ENCODE assay signal across 23 mouse cellular contexts in the genomic region with DNA sequence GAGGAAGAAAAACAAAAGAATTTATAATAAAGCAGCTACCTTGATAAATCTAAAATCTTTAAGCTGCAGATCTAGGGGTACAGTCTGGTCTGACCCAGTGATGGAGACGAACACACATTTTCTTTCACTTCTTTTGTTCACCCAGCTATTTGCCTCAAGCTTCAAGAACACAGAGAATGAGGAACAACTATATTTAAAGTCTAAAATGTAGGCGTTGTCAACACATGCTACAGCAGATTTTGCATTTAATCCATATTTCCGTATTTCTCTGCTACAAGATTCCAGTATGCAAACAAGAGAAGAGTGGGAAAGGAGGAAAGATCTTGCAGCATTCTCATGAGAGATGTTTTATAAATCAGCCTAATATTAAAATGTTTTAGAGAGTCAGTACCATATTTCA.
"Had no signal": no experiment of that assay in that cellular context is flagged by ENCODE, and none has a peak within 500 bp of the region (broad histone marks: within the 10 kb centered on the region; RNA-seq: fewer than 3 reads in every experiment).

No protein-coding gene starts in this region.

- H3K36me3 ChIP-seq: hindbrain, embryonic 15.5 days; kidney, embryonic 15.5 days had no signal

- DNase-seq: forebrain, postnatal 0 days; gastrocnemius, postnatal 14 days; gastrocnemius, postnatal 36 days; heart, adult 2 months; heart, postnatal 14 days; heart, postnatal 36 days; kidney, adult 11 months; kidney, adult 2 months; kidney, adult 9 months; kidney, postnatal 10 days; kidney, postnatal 36 days; liver, embryonic 13.5 days had no signal

- H3K27me3 ChIP-seq: heart, embryonic 13.5 days; heart, embryonic 15.5 days; hindbrain, embryonic 13.5 days; hindbrain, embryonic 15.5 days; kidney, embryonic 15.5 days; limb, embryonic 13.5 days; limb, embryonic 15.5 days; liver, embryonic 13.5 days; liver, embryonic 15.5 days had no signal

- ATAC-seq: forebrain, postnatal 0 days; hindbrain, postnatal 0 days; intestine, embryonic 16.5 days had no signal

- H3K9ac ChIP-seq: forebrain, postnatal 0 days; heart, embryonic 13.5 days; heart, embryonic 15.5 days; hindbrain, embryonic 13.5 days; hindbrain, embryonic 15.5 days; kidney, embryonic 15.5 days; limb, embryonic 13.5 days; limb, embryonic 15.5 days; liver, embryonic 13.5 days; liver, embryonic 15.5 days had no signal

- H3K4me3 ChIP-seq: heart, adult 2 months; heart, embryonic 13.5 days; heart, embryonic 15.5 days; hindbrain, embryonic 13.5 days; hindbrain, embryonic 15.5 days; kidney, embryonic 15.5 days; limb, embryonic 13.5 days; limb, embryonic 15.5 days; liver, embryonic 13.5 days; liver, embryonic 15.5 days had no signal

- H3K27ac ChIP-seq: heart, adult 2 months; heart, embryonic 13.5 days; heart, embryonic 15.5 days; hindbrain, embryonic 13.5 days; hindbrain, embryonic 15.5 days; hindbrain, postnatal 0 days; kidney, embryonic 15.5 days; limb, embryonic 13.5 days; limb, embryonic 15.5 days; liver, embryonic 13.5 days; liver, embryonic 15.5 days had no signal

- H3K4me2 ChIP-seq: heart, embryonic 11.5 days; heart, embryonic 13.5 days; heart, embryonic 15.5 days; hindbrain, embryonic 13.5 days; hindbrain, embryonic 15.5 days; kidney, embryonic 15.5 days; limb, embryonic 13.5 days; limb, embryonic 15.5 days; liver, embryonic 13.5 days; liver, embryonic 15.5 days had no signal

- H3K9me3 ChIP-seq: heart, embryonic 13.5 days; hindbrain, embryonic 15.5 days; limb, embryonic 15.5 days; liver, embryonic 15.5 days had no signal

- H3K4me1 ChIP-seq: heart, embryonic 15.5 days; hindbrain, embryonic 15.5 days had no signal
